Mouse (Mus musculus): ENCODE measurements at regions not wholly inside any gene's neighbourhood (a gene's known extent, or its start where the extent isn't known, plus 50 kb on each side); places are given as distances from the start of the nearest gene placed in this dataset.

DNA sequence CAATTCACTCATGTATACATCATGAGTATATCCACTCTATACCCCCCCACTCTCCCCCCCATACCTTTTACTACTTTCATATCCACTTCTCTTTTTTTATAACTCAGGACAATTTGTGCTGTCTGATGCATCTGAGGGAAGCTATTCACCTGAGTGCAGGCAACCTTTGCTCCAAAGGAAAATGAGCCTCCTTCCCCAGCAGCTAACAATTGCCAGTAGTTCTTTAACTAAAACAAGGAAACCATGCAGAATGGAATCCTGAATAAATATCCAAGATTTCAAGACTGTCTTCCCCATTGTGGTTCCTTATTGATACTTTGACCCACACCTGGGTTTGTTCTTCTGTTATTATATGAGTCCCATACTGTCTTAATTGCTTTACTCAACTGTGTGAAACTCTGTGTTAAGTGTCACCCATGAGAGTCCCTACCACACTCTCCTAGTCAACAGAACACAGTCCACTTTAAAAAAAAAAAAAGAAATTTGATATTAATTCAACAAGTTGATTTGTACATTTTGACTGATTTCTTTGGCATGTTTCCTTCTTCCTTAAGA is 62.3 kb upstream of the D7Ertd443e start:
- TF ChIP-seq CTCF (IDR thresholded peaks at IDR 0.05; ENCODE audit: low read depth, low read length) (no peak), POLR2A (IDR thresholded peaks at IDR 0.05; ENCODE audit: extremely low read depth, insufficient read depth, low read length) (no peak)

Measured in liver, adult 2 months (tissue).